Mouse (Mus musculus): ENCODE results near the gene Syne2. TPM values are rescaled to one million over a fixed set of nuclear protein-coding genes. Genes with fewer than 3 reads are reported as not detected.

Gene Syne2
- polyA plus RNA-seq, 1 experiment: 14.3 TPM

DNA sequence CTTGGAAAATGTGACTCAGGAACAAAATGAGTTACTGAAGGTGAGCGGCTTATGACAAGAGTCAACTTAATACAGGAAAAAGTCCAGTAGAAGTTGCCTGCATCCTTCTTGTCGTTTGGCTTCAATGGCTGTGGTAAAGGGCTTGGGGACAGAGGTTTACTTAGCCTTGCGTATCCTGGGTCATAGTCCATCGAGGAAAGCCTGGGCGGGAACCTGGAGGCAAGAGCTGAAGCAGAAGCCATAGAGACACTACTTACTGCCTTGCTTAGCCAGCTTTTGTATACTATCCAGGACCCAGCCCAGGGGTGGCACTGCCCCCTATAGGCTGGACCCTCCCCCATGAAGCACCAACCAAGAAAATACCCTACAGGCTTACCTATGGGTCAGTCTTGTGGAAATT, 179.6 kb downstream of the Syne2 start:
- Histone ChIP-seq H3K27ac (ENCODE audit: insufficient read depth, low read length) (no peak overlapping the region), H3K27me3 (ENCODE audit: control insufficient read depth, insufficient read depth, low read length) (no peaks in the 10 kb centered on the region), H3K4me1 (ENCODE audit: control insufficient read depth, insufficient read depth, insufficient read length) (no peaks in the 10 kb centered on the region), H3K4me3 (ENCODE audit: extremely low read depth, insufficient read depth, insufficient read length) (no peak overlapping the region), H3K36me3 (ENCODE audit: control insufficient read depth, insufficient read depth, low read length) (no peaks in the 10 kb centered on the region)
- no peak for DNase-seq (ENCODE audit: low read depth in 1 of 2, low spot score in 2 of 2)
- TF ChIP-seq POLR2A (IDR thresholded peaks at IDR 0.05; ENCODE audit: low read depth, low read length) (no peak), CTCF (IDR thresholded peaks at IDR 0.05; ENCODE audit: extremely low read depth, insufficient read depth, insufficient read length, insufficient replicate concordance) (no peak)
- 93% methylated on average over 5 of the region's 5 CpGs for WGBS

DNA sequence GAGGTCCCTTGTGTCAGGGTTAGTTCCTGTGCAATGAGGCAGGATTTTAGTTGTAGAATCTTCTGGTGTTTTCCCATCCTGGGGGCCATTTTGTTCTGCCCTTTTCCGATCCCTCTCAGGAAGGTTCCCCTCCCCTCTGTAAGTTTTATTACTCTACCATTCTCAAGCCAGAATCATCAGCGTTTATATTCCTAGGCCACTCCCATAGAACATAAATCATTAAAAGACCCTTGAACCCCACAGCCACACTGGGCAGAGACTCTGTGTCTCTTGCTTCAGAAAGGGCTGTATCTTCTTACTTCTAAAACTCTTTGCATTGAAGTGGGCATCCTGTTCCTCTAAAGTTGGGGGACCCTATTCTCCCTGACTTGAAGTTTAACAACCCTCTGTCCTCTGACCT, 180.5 kb downstream of the Syne2 start:
- Histone ChIP-seq H3K36me3 (ENCODE audit: control insufficient read depth, insufficient read depth, low read length) (no peaks in the 10 kb centered on the region), H3K27ac (ENCODE audit: insufficient read depth, low read length) (no peak overlapping the region), H3K27me3 (ENCODE audit: control insufficient read depth, insufficient read depth, low read length) (no peaks in the 10 kb centered on the region), H3K4me1 (ENCODE audit: control insufficient read depth, insufficient read depth, insufficient read length) (no peaks in the 10 kb centered on the region), H3K4me3 (ENCODE audit: extremely low read depth, insufficient read depth, insufficient read length) (no peak overlapping the region)
- TF ChIP-seq POLR2A (IDR thresholded peaks at IDR 0.05; ENCODE audit: low read depth, low read length) (no peak), CTCF (IDR thresholded peaks at IDR 0.05; ENCODE audit: extremely low read depth, insufficient read depth, insufficient read length, insufficient replicate concordance) (no peak)
- no peak for DNase-seq (ENCODE audit: low read depth in 1 of 2, low spot score in 2 of 2)
- 93% methylated on average over 2 of the region's 2 CpGs for WGBS

DNA sequence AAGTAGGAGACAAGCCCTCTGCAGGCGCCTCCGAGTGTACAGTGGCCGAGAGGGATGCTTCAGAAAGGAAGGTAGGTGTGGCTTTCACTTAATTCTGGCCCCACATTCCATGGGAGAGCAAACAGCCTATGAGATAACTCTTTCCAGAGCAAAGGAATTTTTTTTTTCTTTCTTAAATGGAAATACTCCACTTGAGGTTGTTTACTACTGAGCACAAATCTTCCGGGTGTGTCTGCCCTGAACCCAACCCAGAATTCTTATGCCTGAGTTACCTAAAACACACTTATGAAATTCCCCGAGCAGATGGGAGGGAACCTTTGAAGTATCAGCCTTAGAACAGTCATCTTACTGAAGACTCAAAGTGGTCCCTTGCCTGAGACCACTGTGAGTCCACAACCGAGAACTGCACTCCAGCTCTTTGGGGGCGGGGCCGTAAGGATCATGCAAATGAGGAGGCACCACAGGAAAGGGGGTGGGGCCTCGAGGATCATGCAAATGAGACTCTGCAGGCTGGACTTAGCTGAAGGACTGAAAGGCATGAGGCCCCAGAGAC, 186.8 kb downstream of the Syne2 start:
- Histone ChIP-seq H3K4me3 (ENCODE audit: extremely low read depth, insufficient read depth, insufficient read length) (no peak overlapping the region), H3K27ac (ENCODE audit: insufficient read depth, low read length) (no peak overlapping the region), H3K27me3 (ENCODE audit: control insufficient read depth, insufficient read depth, low read length) (no peaks in the 10 kb centered on the region), H3K4me1 (ENCODE audit: control insufficient read depth, insufficient read depth, insufficient read length) (no peaks in the 10 kb centered on the region), H3K36me3 (ENCODE audit: control insufficient read depth, insufficient read depth, low read length) (0 out of 2 replicates have a peak, but pooled peaks cover 2% of the 10 kb centered on the region)
- WGBS: 82% methylated on average over 9 of the region's 9 CpGs
- DNase-seq (ENCODE audit: low read depth in 1 of 2, low spot score in 2 of 2): no peak
- TF ChIP-seq CTCF (IDR thresholded peaks at IDR 0.05; ENCODE audit: extremely low read depth, insufficient read depth, insufficient read length, insufficient replicate concordance) (no peak), POLR2A (IDR thresholded peaks at IDR 0.05; ENCODE audit: low read depth, low read length) (no peak)

DNA sequence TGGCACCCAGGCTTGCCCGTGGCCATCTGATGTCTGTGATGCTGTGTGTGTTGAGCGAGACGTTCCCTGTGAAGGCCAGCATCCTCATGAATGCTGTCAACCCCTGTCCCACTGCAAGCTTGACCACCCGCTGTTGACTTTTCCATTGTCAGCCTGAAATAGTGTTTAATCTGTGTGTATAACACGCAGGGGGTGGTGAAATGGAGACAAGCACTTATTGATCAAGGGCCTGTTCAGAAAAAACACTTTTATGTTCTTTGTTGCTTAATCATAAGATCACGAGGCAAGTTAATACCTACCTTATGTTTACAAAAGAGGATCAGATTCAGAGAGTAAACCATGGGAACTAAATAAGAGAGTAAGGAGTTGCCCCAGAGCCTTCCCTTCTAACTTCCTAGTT, 191.1 kb downstream of the Syne2 start:
- no peak for DNase-seq (ENCODE audit: low read depth in 1 of 2, low spot score in 2 of 2)

DNA sequence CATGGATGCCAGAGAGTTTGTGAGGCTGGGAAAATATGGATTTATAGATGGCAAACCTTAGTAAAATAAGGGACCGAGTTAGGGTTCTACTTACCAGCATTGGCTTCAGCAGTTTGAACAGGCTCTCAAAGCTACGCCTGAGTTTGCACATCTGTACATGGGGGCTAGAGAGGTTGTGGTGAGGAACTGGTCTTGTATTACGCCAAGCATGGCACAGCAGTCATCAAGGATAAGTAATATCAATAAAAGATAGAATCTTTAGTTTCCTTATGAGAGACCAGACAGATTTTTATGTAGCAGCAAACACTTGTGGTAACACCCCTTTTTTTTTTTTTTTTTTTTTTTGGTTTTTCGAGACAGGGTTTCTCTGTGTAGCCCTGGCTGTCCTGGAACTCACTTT, 194.9 kb downstream of the Syne2 start:
- H3K27me3 ChIP-seq (ENCODE audit: control insufficient read depth, insufficient read depth, low read length): no peaks in the 10 kb centered on the region
- 79% methylated on average over 4 of the region's 4 CpGs for WGBS

More for the DNA sequence above, 191.1 kb downstream of the Syne2 start:
- H3K36me3 ChIP-seq (ENCODE audit: control insufficient read depth, insufficient read depth, low read length): 0 out of 2 replicates have a peak, but pooled peaks cover 2% of the 10 kb centered on the region
- H3K4me3 ChIP-seq (ENCODE audit: extremely low read depth, insufficient read depth, insufficient read length): no peak overlapping the region
- no peaks in the 10 kb centered on the region for H3K4me1 ChIP-seq (ENCODE audit: control insufficient read depth, insufficient read depth, insufficient read length)
- TF ChIP-seq POLR2A (IDR thresholded peaks at IDR 0.05; ENCODE audit: low read depth, low read length) (no peak), CTCF (IDR thresholded peaks at IDR 0.05; ENCODE audit: extremely low read depth, insufficient read depth, insufficient read length, insufficient replicate concordance) (no peak)
- H3K27me3 ChIP-seq (ENCODE audit: control insufficient read depth, insufficient read depth, low read length): no peaks in the 10 kb centered on the region
- no peak overlapping the region for H3K27ac ChIP-seq (ENCODE audit: insufficient read depth, low read length)
- WGBS: 90% methylated on average over 6 of the region's 6 CpGs

DNA sequence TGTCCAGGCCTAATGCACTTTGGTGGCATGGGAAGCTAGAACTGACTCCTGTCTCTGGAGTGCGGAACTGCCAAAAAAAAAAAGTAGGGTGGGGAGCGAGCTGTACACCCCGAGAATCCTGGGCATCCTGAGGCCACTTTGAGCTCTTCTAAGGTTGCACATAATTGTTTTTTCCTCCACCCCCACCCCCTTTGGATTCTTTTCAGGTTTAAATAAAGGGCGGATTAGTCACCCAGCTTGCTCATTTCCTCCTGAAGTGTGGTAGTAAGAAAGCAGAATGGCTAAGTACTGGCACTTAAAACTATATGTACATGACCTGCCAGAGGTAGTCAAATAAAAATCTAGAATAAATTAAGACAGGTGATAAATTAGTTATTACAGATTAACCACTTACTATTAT, 195.5 kb downstream of the Syne2 start:
- Histone ChIP-seq H3K27me3 (ENCODE audit: control insufficient read depth, insufficient read depth, low read length) (no peaks in the 10 kb centered on the region), H3K27ac (ENCODE audit: insufficient read depth, low read length) (no peak overlapping the region), H3K36me3 (ENCODE audit: control insufficient read depth, insufficient read depth, low read length) (peaks cover 2% of the 10 kb centered on the region; the same call in 1 of the 2 replicates), H3K4me3 (ENCODE audit: extremely low read depth, insufficient read depth, insufficient read length) (no peak overlapping the region), H3K4me1 (ENCODE audit: control insufficient read depth, insufficient read depth, insufficient read length) (no peaks in the 10 kb centered on the region)
- WGBS: 87% methylated on average over 4 of the region's 4 CpGs
- TF ChIP-seq POLR2A (IDR thresholded peaks at IDR 0.05; ENCODE audit: low read depth, low read length) (no peak), CTCF (IDR thresholded peaks at IDR 0.05; ENCODE audit: extremely low read depth, insufficient read depth, insufficient read length, insufficient replicate concordance) (no peak)
- DNase-seq (ENCODE audit: low read depth in 1 of 2, low spot score in 2 of 2): no peak

More for the DNA sequence above, 194.9 kb downstream of the Syne2 start:
- no peak for DNase-seq (ENCODE audit: low read depth in 1 of 2, low spot score in 2 of 2)
- Histone ChIP-seq H3K36me3 (ENCODE audit: control insufficient read depth, insufficient read depth, low read length) (peaks cover 2% of the 10 kb centered on the region; the same call in 1 of the 2 replicates), H3K4me1 (ENCODE audit: control insufficient read depth, insufficient read depth, insufficient read length) (no peaks in the 10 kb centered on the region), H3K27ac (ENCODE audit: insufficient read depth, low read length) (no peak overlapping the region), H3K4me3 (ENCODE audit: extremely low read depth, insufficient read depth, insufficient read length) (no peak overlapping the region)
- TF ChIP-seq CTCF (IDR thresholded peaks at IDR 0.05; ENCODE audit: extremely low read depth, insufficient read depth, insufficient read length, insufficient replicate concordance): no peak
- TF ChIP-seq POLR2A (IDR thresholded peaks at IDR 0.05; ENCODE audit: low read depth, low read length): no peak

DNA sequence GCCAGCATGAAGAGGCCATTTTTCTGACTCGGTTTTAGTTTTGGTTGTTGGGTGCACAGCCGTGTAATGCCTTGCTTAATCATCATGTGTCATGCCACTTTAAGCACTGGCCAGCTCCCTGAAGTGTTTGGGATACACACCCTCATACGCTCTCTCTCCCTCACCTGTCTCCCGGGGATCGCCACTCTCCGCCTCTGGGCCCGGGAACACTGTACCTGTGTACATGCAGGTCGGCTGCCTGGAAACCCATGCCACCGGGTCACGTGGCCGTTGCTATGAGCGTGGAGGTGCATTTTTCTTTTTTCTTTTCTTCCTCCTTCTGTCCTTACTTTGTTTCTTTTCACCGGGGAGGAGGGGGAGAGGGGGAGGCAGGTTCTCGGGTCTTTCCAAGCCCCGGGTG, 197.1 kb downstream of the Syne2 start:
- no peak for TF ChIP-seq POLR2A (IDR thresholded peaks at IDR 0.05; ENCODE audit: low read depth, low read length)
- no peak for TF ChIP-seq CTCF (IDR thresholded peaks at IDR 0.05; ENCODE audit: extremely low read depth, insufficient read depth, insufficient read length, insufficient replicate concordance)
- 96% methylated on average over 15 of the region's 15 CpGs for WGBS

More for the DNA sequence above, 197.1 kb downstream of the Syne2 start:
- H3K4me1 ChIP-seq (ENCODE audit: control insufficient read depth, insufficient read depth, insufficient read length): no peaks in the 10 kb centered on the region
- no peak for DNase-seq (ENCODE audit: low read depth in 1 of 2, low spot score in 2 of 2)
- H3K27ac ChIP-seq (ENCODE audit: insufficient read depth, low read length): no peak overlapping the region
- no peaks in the 10 kb centered on the region; the same call in 1 of the 2 replicates for H3K36me3 ChIP-seq (ENCODE audit: control insufficient read depth, insufficient read depth, low read length)
- H3K27me3 ChIP-seq (ENCODE audit: control insufficient read depth, insufficient read depth, low read length): no peaks in the 10 kb centered on the region
- H3K4me3 ChIP-seq (ENCODE audit: extremely low read depth, insufficient read depth, insufficient read length): no peak overlapping the region

Measured in spleen, adult 2 months (tissue).